20 mouse cellular contexts compared by ENCODE assay signal in the genomic region with DNA sequence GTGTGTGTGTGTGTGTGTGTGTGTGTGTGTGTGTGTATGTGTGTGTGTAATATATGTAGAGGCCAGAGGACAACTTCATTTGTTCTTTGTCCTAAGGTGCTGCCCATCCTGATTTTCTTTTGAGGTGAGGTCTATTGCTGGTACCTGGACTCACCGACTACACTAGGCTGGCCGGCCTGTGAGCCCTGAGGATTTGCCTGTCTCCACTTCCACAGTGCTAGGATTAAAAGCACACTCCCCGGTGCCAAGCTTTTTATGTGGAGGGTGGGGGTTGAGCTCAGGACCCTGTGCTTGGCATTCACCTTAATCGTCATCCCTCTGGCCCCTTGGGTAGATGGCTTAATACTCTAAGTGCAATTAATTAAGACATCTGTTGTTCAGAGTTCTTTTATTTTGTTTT. TPM values are rescaled to one million over a fixed set of nuclear protein-coding genes. Genes with fewer than 3 reads are reported as not detected.
"Had no signal": no experiment of that assay in that cellular context is flagged by ENCODE, and none has a peak within 500 bp of the region (broad histone marks: within the 10 kb centered on the region; RNA-seq: fewer than 3 reads in every experiment).

No protein-coding gene starts in this region.

- H3K4me1 ChIP-seq: liver, embryonic 13.5 days; neural tube, embryonic 12.5 days; neural tube, embryonic 15.5 days had no signal

- H3K9me3 ChIP-seq: liver, embryonic 13.5 days; midbrain, embryonic 12.5 days; neural tube, embryonic 12.5 days; neural tube, embryonic 15.5 days had no signal

- H3K27me3 ChIP-seq: liver, embryonic 13.5 days; midbrain, embryonic 12.5 days; neural tube, embryonic 12.5 days; neural tube, embryonic 15.5 days had no signal

- H3K36me3 ChIP-seq: liver, embryonic 13.5 days; midbrain, embryonic 12.5 days; neural tube, embryonic 12.5 days; neural tube, embryonic 15.5 days had no signal

- H3K4me3 ChIP-seq: left cerebral cortex, adult 2 months; liver, embryonic 13.5 days; midbrain, embryonic 12.5 days; neural tube, embryonic 12.5 days; neural tube, embryonic 15.5 days had no signal

- DNase-seq: kidney, postnatal 10 days; kidney, postnatal 36 days; layer of hippocampus, postnatal 36 days; liver, embryonic 13.5 days; lung, adult 2 months; lung, postnatal 14 days; lung, postnatal 4 days; right cerebral cortex, adult 18-20 months; right cerebral cortex, postnatal 14 days; right cerebral cortex, postnatal 4 days; thymus, adult 2 months; thymus, postnatal 14 days; thymus, postnatal 4 days had no signal

- H3K9ac ChIP-seq: liver, embryonic 13.5 days; midbrain, embryonic 12.5 days; neural tube, embryonic 12.5 days; neural tube, embryonic 15.5 days had no signal

- H3K4me2 ChIP-seq: liver, embryonic 13.5 days; midbrain, embryonic 12.5 days; neural tube, embryonic 12.5 days; neural tube, embryonic 15.5 days had no signal

- H3K27ac ChIP-seq: left cerebral cortex, adult 2 months; liver, embryonic 13.5 days; midbrain, embryonic 12.5 days; neural tube, embryonic 12.5 days; neural tube, embryonic 15.5 days; stomach, postnatal 0 days had no signal

RNA-seq across cellular contexts. Expression of a gene that starts 9.8 kb away (rescaled TPM):
- total RNA-seq: megakaryocyte progenitor cell, adult 5-6 weeks; megakaryocyte-erythroid progenitor cell, adult 5-6 weeks had no signal
